Mouse (Mus musculus): Measurements from ENCODE around the gene Olfr150. TPM values are rescaled to one million over a fixed set of nuclear protein-coding genes. Genes with fewer than 3 reads are reported as not detected.

Gene Olfr150
- polyA plus RNA-seq, 1 experiment from 2014 or later: not detected

Other genes with a start within 250 kb of the Olfr150 start
- gene Olfr44, start 237.0 kb upstream of the Olfr150 start, polyA plus RNA-seq (2015; fragmentation: Nextera tagmentation; extraction: Ambion mirVana): not detected in 2 replicates
- gene Olfr957, start 215.2 kb upstream of the Olfr150 start, polyA plus RNA-seq (2015; fragmentation: Nextera tagmentation; extraction: Ambion mirVana): not detected in 2 replicates
- not detected in 2 replicates for gene Olfr958, start 176.9 kb upstream of the Olfr150 start, polyA plus RNA-seq (2015; fragmentation: Nextera tagmentation; extraction: Ambion mirVana)
- not detected in 2 replicates for gene Olfr959, start 155.4 kb upstream of the Olfr150 start, polyA plus RNA-seq (2015; fragmentation: Nextera tagmentation; extraction: Ambion mirVana)
- gene AW551984, start 126.6 kb upstream of the Olfr150 start, polyA plus RNA-seq (2015; fragmentation: Nextera tagmentation; extraction: Ambion mirVana): 30.5 and 40.5 TPM in 2 replicates
- gene Olfr148, start 120.3 kb upstream of the Olfr150 start, polyA plus RNA-seq (2015; fragmentation: Nextera tagmentation; extraction: Ambion mirVana): not detected in 2 replicates
- not detected in 2 replicates for gene Olfr960, start 109.6 kb upstream of the Olfr150 start, polyA plus RNA-seq (2015; fragmentation: Nextera tagmentation; extraction: Ambion mirVana)
- not detected in 2 replicates for gene Olfr961, start 85.9 kb upstream of the Olfr150 start, polyA plus RNA-seq (2015; fragmentation: Nextera tagmentation; extraction: Ambion mirVana)
- not detected in 2 replicates for gene Olfr963, start 63.8 kb upstream of the Olfr150 start, polyA plus RNA-seq (2015; fragmentation: Nextera tagmentation; extraction: Ambion mirVana)
- not detected in 2 replicates for gene Olfr149, start 23.9 kb upstream of the Olfr150 start, polyA plus RNA-seq (2015; fragmentation: Nextera tagmentation; extraction: Ambion mirVana)
- not detected in 2 replicates for gene Olfr965, start 19.6 kb upstream of the Olfr150 start, polyA plus RNA-seq (2015; fragmentation: Nextera tagmentation; extraction: Ambion mirVana)
- not detected in 2 replicates for gene Olfr967, start 15.3 kb downstream of the Olfr150 start, polyA plus RNA-seq (2015; fragmentation: Nextera tagmentation; extraction: Ambion mirVana)
- gene Olfr968, start 52.3 kb downstream of the Olfr150 start, polyA plus RNA-seq (2015; fragmentation: Nextera tagmentation; extraction: Ambion mirVana): not detected in 2 replicates
- not detected in 2 replicates for gene Olfr969, start 60.0 kb downstream of the Olfr150 start, polyA plus RNA-seq (2015; fragmentation: Nextera tagmentation; extraction: Ambion mirVana)
- not detected in 2 replicates for gene Olfr970, start 77.9 kb downstream of the Olfr150 start, polyA plus RNA-seq (2015; fragmentation: Nextera tagmentation; extraction: Ambion mirVana)
- not detected in 2 replicates for gene Olfr971, start 105.9 kb downstream of the Olfr150 start, polyA plus RNA-seq (2015; fragmentation: Nextera tagmentation; extraction: Ambion mirVana)
- gene Olfr972, start 135.4 kb downstream of the Olfr150 start, polyA plus RNA-seq (2015; fragmentation: Nextera tagmentation; extraction: Ambion mirVana): not detected in 2 replicates
- gene Olfr229, start 176.4 kb downstream of the Olfr150 start, polyA plus RNA-seq (2015; fragmentation: Nextera tagmentation; extraction: Ambion mirVana): not detected in 2 replicates
- not detected in 2 replicates for gene Olfr974, start 206.5 kb downstream of the Olfr150 start, polyA plus RNA-seq (2015; fragmentation: Nextera tagmentation; extraction: Ambion mirVana)
- not detected in 2 replicates for gene Olfr975, start 221.1 kb downstream of the Olfr150 start, polyA plus RNA-seq (2015; fragmentation: Nextera tagmentation; extraction: Ambion mirVana)
- not detected in 2 replicates for gene Olfr976, start 230.2 kb downstream of the Olfr150 start, polyA plus RNA-seq (2015; fragmentation: Nextera tagmentation; extraction: Ambion mirVana)